Mouse (Mus musculus): ENCODE data around the gene Rergl. TPM values are rescaled to one million over a fixed set of nuclear protein-coding genes. Genes with fewer than 3 reads are reported as not detected.

The Rergl gene
- polyA plus RNA-seq (2015; fragmentation: Nextera tagmentation; extraction: Ambion mirVana) = not detected in 2 replicates

DNA sequence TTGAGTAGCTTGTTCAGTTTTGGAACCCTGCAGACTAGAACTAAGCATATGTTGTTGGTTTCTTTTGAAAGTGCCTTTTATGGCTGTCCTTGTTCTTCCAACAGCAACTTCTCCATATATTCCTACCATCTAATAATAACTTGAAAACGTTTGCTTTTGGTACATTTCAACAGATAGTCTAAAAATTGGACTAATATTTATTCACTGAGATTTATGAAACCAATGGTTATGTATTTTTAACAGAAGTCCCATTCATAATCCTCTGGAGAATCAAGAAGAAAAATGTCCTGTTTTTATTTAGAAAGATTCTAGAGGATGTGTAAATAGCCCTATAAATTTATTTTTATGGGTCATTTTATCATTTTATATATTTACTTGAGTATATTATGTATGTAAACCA lies at the start of gene Rergl:
TSS of gene Rergl (minus strand) at position 101 of the 400 bp plus-strand sequence.
- Histone ChIP-seq H3K27ac (no peak within 1 kb of the TSS), H3K4me1 (replicated peaks) (no peaks in the 10 kb centered on the region), H3K4me2 (no peak within 1 kb of the TSS), H3K9me3 (replicated peaks) (no peaks in the 10 kb centered on the region), H3K36me3 (no peaks in the 10 kb centered on the region), H3K4me3 (no peak within 1 kb of the TSS), H3K9ac (no peak within 1 kb of the TSS), H3K27me3 (no peaks in the 10 kb centered on the region)
- 19% methylated on average over 1 of the region's 1 CpGs for WGBS
- no peak for ATAC-seq (replicated peaks; ENCODE audit: insufficient number of reproducible peaks, insufficient read depth, low FRiP score, low read depth)

- no peak overlapping the region for H3K4me2 ChIP-seq
- no peak overlapping the region for H3K4me3 ChIP-seq
- no peaks in the 10 kb centered on the region for H3K36me3 ChIP-seq
- ATAC-seq (replicated peaks; ENCODE audit: insufficient number of reproducible peaks, insufficient read depth, low FRiP score, low read depth) = no peak
- WGBS = 61% methylated on average over 2 of the region's 2 CpGs
- H3K27ac ChIP-seq = no peak overlapping the region
- no peaks in the 10 kb centered on the region for H3K27me3 ChIP-seq
- H3K9ac ChIP-seq = no peak overlapping the region
- no peaks in the 10 kb centered on the region for H3K4me1 ChIP-seq (replicated peaks)
- no peaks in the 10 kb centered on the region for H3K9me3 ChIP-seq (replicated peaks)
These were observed 36.7 kb upstream of the Rergl start for GRCm38 (mm10) chr6:139538469-139538868.

DNA sequence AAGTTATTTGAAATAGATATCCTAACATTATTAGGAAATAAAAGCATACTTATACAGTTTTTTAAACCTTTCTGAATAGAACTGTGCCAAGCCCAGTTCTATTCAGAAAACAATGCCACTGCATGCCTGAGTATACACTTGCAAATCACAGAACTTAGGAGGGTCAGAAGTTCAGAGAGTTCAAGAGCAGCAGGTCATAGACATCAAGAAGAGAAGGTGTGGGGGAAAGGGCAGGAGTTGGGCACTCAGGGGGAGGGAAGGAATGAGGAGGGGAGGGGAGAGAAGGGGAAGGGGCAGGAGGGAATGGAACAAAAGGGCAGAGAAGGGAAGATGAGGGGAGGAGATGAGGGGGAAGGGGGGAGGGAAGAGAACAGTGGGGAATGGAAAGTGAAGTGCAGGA lies 23.6 kb upstream of the Rergl start:
- Histone ChIP-seq H3K4me1 (replicated peaks) (no peaks in the 10 kb centered on the region), H3K9ac (no peak overlapping the region), H3K27ac (no peak overlapping the region), H3K36me3 (no peaks in the 10 kb centered on the region), H3K27me3 (no peaks in the 10 kb centered on the region), H3K4me3 (no peak overlapping the region), H3K9me3 (replicated peaks) (no peaks in the 10 kb centered on the region), H3K4me2 (no peak overlapping the region)
- ATAC-seq (replicated peaks; ENCODE audit: insufficient number of reproducible peaks, insufficient read depth, low FRiP score, low read depth) = no peak

DNA sequence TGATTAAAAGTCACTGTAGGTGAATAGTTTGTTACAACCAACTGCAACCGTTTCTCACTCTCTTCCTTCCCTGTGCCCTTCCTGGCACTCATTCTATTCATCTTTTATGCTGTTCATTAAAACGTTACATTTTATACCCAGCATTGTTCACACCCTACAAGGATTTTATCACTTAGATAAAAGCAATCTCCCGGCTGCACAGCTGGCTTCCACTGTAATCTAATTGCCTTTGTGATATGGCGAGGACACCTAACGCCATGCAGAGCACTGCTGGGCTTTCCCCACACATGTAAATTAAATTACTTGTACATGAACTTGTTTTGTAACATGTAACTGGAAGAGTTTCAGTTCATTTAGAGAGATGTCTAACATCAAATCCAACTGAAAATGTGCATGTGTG lies 22.5 kb upstream of the Rergl start:
- Histone ChIP-seq H3K27me3 (no peaks in the 10 kb centered on the region), H3K4me1 (replicated peaks) (no peaks in the 10 kb centered on the region), H3K9me3 (replicated peaks) (no peaks in the 10 kb centered on the region), H3K4me2 (no peak overlapping the region), H3K27ac (no peak overlapping the region), H3K9ac (no peak overlapping the region), H3K4me3 (no peak overlapping the region), H3K36me3 (no peaks in the 10 kb centered on the region)
- no peak for ATAC-seq (replicated peaks; ENCODE audit: insufficient number of reproducible peaks, insufficient read depth, low FRiP score, low read depth)
- 30% methylated on average over 5 of the region's 5 CpGs for WGBS

- no peaks in the 10 kb centered on the region for H3K9me3 ChIP-seq (replicated peaks)
- H3K4me2 ChIP-seq = no peak overlapping the region
- no peak overlapping the region for H3K27ac ChIP-seq
- no peak overlapping the region for H3K9ac ChIP-seq
- 85% methylated on average over 3 of the region's 3 CpGs for WGBS
- H3K36me3 ChIP-seq = no peaks in the 10 kb centered on the region
- ATAC-seq (replicated peaks; ENCODE audit: insufficient number of reproducible peaks, insufficient read depth, low FRiP score, low read depth) = no peak
- H3K27me3 ChIP-seq = no peaks in the 10 kb centered on the region
- no peak overlapping the region for H3K4me3 ChIP-seq
- no peaks in the 10 kb centered on the region for H3K4me1 ChIP-seq (replicated peaks)
These were observed 13.2 kb upstream of the Rergl start for GRCm38 (mm10) chr6:139514938-139515510.

DNA sequence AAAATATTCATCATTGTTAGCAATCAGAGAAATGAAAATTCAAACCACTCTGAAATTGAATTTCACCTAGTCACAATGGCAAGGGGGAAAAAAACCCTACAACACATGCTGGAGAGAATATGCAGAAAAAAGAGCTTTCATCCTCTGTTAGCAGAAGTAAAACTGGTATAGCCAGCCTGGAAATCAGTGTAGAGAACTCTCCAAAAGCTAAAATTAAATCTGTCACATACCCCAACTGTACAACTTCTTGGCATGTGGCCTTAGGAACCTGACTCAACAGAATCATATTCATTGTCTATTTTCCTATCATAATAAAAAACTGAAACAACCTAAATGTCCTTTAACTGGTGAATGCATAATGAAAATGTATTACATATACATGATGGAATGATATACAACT lies 22.0 kb downstream of the Rergl start:
- H3K27ac ChIP-seq = no peak overlapping the region
- no peak overlapping the region for H3K4me3 ChIP-seq
- H3K4me1 ChIP-seq (replicated peaks) = no peaks in the 10 kb centered on the region
- no peaks in the 10 kb centered on the region for H3K9me3 ChIP-seq (replicated peaks)
- H3K9ac ChIP-seq = no peak overlapping the region
- H3K4me2 ChIP-seq = no peak overlapping the region
- H3K36me3 ChIP-seq = no peaks in the 10 kb centered on the region
- H3K27me3 ChIP-seq = no peaks in the 10 kb centered on the region
- ATAC-seq (replicated peaks; ENCODE audit: insufficient number of reproducible peaks, insufficient read depth, low FRiP score, low read depth) = no peak

GRCm38 (mm10) chr6:139464980-139465379 lies 36.8 kb downstream of the Rergl start:
- H3K4me2 ChIP-seq = no peak overlapping the region
- H3K9me3 ChIP-seq (replicated peaks) = no peaks in the 10 kb centered on the region
- H3K4me3 ChIP-seq = no peak overlapping the region
- no peaks in the 10 kb centered on the region for H3K4me1 ChIP-seq (replicated peaks)
- no peaks in the 10 kb centered on the region for H3K27me3 ChIP-seq
- H3K36me3 ChIP-seq = no peaks in the 10 kb centered on the region
- no peak for ATAC-seq (replicated peaks; ENCODE audit: insufficient number of reproducible peaks, insufficient read depth, low FRiP score, low read depth)
- H3K9ac ChIP-seq = no peak overlapping the region
- H3K27ac ChIP-seq = no peak overlapping the region
- WGBS = 60% methylated on average over 6 of the region's 6 CpGs

DNA sequence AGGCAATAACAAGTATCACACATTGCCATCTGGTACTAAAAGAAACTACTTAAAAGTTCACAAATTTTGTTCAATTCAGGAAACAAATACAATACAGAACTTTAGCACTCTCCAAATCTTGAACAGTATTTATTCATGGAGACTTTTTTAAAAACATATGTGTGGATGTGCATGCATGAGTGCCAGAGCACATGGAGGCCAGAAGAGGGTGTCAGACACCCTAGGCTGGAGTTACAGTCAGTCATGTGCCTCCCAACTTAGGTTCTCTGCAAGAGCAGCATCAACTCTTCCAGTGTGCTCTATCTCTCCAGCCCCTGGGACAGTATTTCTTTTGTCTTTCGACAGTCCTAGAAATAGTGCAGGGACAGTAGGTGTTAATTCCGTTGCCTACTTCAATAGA lies 37.5 kb downstream of the Rergl start:
- Histone ChIP-seq H3K27ac (no peak overlapping the region), H3K36me3 (no peaks in the 10 kb centered on the region), H3K4me3 (no peak overlapping the region), H3K9ac (no peak overlapping the region), H3K27me3 (no peaks in the 10 kb centered on the region), H3K9me3 (replicated peaks) (no peaks in the 10 kb centered on the region), H3K4me1 (replicated peaks) (no peaks in the 10 kb centered on the region), H3K4me2 (no peak overlapping the region)
- no peak for ATAC-seq (replicated peaks; ENCODE audit: insufficient number of reproducible peaks, insufficient read depth, low FRiP score, low read depth)
- WGBS = 80% methylated on average over 2 of the region's 2 CpGs

- no peaks in the 10 kb centered on the region for H3K4me1 ChIP-seq (replicated peaks)
- 28% methylated on average over 5 of the region's 5 CpGs for WGBS
- no peak overlapping the region for H3K4me3 ChIP-seq
- H3K36me3 ChIP-seq = no peaks in the 10 kb centered on the region
- no peak overlapping the region for H3K9ac ChIP-seq
- H3K27me3 ChIP-seq = no peaks in the 10 kb centered on the region
- no peak for ATAC-seq (replicated peaks; ENCODE audit: insufficient number of reproducible peaks, insufficient read depth, low FRiP score, low read depth)
- no peaks in the 10 kb centered on the region for H3K9me3 ChIP-seq (replicated peaks)
- H3K27ac ChIP-seq = no peak overlapping the region
- no peak overlapping the region for H3K4me2 ChIP-seq
These were observed 40.7 kb downstream of the Rergl start for GRCm38 (mm10) chr6:139461094-139461493.

DNA sequence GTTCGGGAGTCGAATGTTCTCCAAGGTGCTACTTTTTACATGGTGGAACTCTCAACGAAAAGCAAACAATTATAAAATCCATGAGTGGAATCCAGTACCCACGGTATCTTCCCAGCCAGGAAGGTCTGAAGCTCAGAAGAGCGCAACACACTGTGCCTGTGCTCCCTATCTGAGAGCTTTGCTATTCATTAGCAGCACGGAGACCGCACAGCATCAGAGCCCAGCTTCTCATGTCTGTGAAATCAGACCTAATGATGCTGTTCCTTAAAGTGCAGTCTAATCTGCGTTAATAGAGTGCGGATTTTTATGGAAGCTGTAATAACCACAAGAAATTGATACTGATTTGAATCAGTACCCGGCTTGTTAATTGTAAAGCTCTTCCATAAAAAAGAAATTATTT lies 41.3 kb downstream of the Rergl start:
- ATAC-seq (replicated peaks; ENCODE audit: insufficient number of reproducible peaks, insufficient read depth, low FRiP score, low read depth) = no peak
- Histone ChIP-seq H3K4me1 (replicated peaks) (no peaks in the 10 kb centered on the region), H3K36me3 (no peaks in the 10 kb centered on the region), H3K27ac (no peak overlapping the region), H3K9ac (no peak overlapping the region), H3K27me3 (no peaks in the 10 kb centered on the region), H3K4me2 (no peak overlapping the region), H3K9me3 (replicated peaks) (no peaks in the 10 kb centered on the region), H3K4me3 (no peak overlapping the region)
- WGBS = 83% methylated on average over 10 of the region's 10 CpGs

DNA sequence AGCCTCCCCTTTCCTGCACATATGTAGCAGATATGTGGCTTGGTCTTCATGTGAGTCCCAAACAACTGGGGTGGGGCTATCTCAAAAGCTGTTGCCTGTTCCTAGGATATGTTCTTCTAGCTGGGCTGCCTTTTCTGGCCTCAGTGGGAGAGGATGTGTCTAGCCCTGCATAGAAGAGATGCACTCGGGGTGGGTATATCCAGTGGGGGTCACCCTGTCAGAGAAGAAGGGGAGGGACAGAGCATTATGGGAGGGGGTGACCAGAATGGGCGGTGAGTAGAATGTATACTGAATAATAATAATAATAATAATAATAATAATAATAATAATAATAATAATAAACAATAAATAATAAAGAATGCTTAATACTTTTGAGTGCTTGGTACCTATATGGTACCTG lies 57.8 kb downstream of the Rergl start:
- 80% methylated on average over 2 of the region's 2 CpGs for WGBS
- ATAC-seq (replicated peaks; ENCODE audit: insufficient number of reproducible peaks, insufficient read depth, low FRiP score, low read depth) = no peak

More for the DNA sequence above, 57.8 kb downstream of the Rergl start:
- no peaks in the 10 kb centered on the region for H3K9me3 ChIP-seq (replicated peaks)
- H3K27me3 ChIP-seq = no peaks in the 10 kb centered on the region
- H3K27ac ChIP-seq = no peak overlapping the region
- no peaks in the 10 kb centered on the region for H3K36me3 ChIP-seq
- no peak overlapping the region for H3K4me2 ChIP-seq
- no peaks in the 10 kb centered on the region for H3K4me1 ChIP-seq (replicated peaks)
- H3K4me3 ChIP-seq = no peak overlapping the region
- no peak overlapping the region for H3K9ac ChIP-seq

Data from heart, embryonic 15.5 days (tissue).